Mouse (Mus musculus) midbrain, postnatal 0 days (tissue): ENCODE results near the gene Lpo. TPM values are rescaled to one million over a fixed set of nuclear protein-coding genes. Genes with fewer than 3 reads are reported as not detected.

Experiments
- ATAC-seq: fragments of 200-750 bp; cut with Nextera tagmentation; 2 replicates; pipeline ENCODE4 v1.8.0; 2017; ENCODE audit warnings: moderate number of reproducible peaks, mild to moderate bottlenecking, moderate TSS enrichment, moderate library complexity; ENCODE audit not compliant: low FRiP score
- DNase-seq: peaks from one replicate; pipeline ENCODE4 v3.0.0-alpha.2; 2015; ENCODE audit warnings: low spot score
- H3K27ac ChIP-seq: fragments of 300-500 bp; sonication (generic); 2 replicates; pipeline ENCODE4 v1.5.1; 2014; ENCODE audit warnings: low read depth, mild to moderate bottlenecking, low read length, mixed read lengths
- H3K27me3 ChIP-seq: fragments of 300-500 bp; sonication (generic); 2 replicates; pipeline ENCODE4 v1.6.1; 2014; ENCODE audit warnings: low read length, control low read depth, mixed read lengths; ENCODE audit not compliant: insufficient read depth
- H3K36me3 ChIP-seq: fragments of 300-500 bp; sonication (generic); 2 replicates; pipeline ENCODE4 v1.6.1; 2014; ENCODE audit warnings: low read length, control low read depth, mixed read lengths; ENCODE audit not compliant: insufficient read depth
- H3K4me1 ChIP-seq: fragments of 300-500 bp; sonication (generic); 2 replicates; pipeline ENCODE4 v1.6.1; 2014; ENCODE audit warnings: mild to moderate bottlenecking, control low read depth, antibody characterized with exemption, low read length, mixed read lengths; ENCODE audit not compliant: insufficient read depth
- H3K4me2 ChIP-seq: fragments of 300-500 bp; sonication (generic); 2 replicates; pipeline ENCODE4 v1.6.1; 2014; ENCODE audit warnings: low read depth, mild to moderate bottlenecking, low read length, mixed read lengths; ENCODE audit not compliant: poor library complexity, severe bottlenecking
- H3K4me3 ChIP-seq: fragments of 300-500 bp; sonication (generic); 2 replicates; pipeline ENCODE4 v1.5.1; 2014; ENCODE audit warnings: low read depth, mild to moderate bottlenecking, low read length, moderate library complexity
- H3K9ac ChIP-seq: fragments of 300-500 bp; sonication (generic); replicated peaks from 2 replicates; pipeline ENCODE4 v1.6.1; 2014; ENCODE audit warnings: mild to moderate bottlenecking, low read length, moderate library complexity, mixed read lengths; ENCODE audit not compliant: poor library complexity, severe bottlenecking
- H3K9me3 ChIP-seq: fragments of 300-500 bp; sonication (generic); 2 replicates; pipeline ENCODE4 v1.6.1; 2016; ENCODE audit warnings: low read length, control low read depth
- CTCF ChIP-seq: IDR thresholded peaks from 2 replicates; pipeline ENCODE4 v1.5.1; 2016; ENCODE audit warnings: antibody characterized with exemption, mild to moderate bottlenecking
- WGBS: fragments of 180-500 bp; shearing (Covaris S2); extraction: QIAGEN DNeasy Blood & Tissue Kit; methylation state at CpG from one replicate; pipeline ENCODE4 v1.1.7; 2014; 5-methylcytosine and 5-hydroxymethylcytosine counted together
- polyA plus RNA-seq: library from polyadenylated mRNA; unstranded; fragments of >200 nt; fragmentation: Nextera tagmentation; extraction: Ambion mirVana; gene quantifications from 2 replicates; pipeline ENCODE4 v1.2.1, GENCODE M21; 2015
- total RNA-seq: library from RNA; depleted of rRNA; stranded (reverse); fragments of >200 nt; gene quantifications from 2 replicates; pipeline ENCODE4 v1.2.3, GENCODE M21; 2014

Gene Lpo
- total and polyA plus RNA-seq, 2 experiments from 2014 or later = 2.5 to 3.8 TPM

DNA sequence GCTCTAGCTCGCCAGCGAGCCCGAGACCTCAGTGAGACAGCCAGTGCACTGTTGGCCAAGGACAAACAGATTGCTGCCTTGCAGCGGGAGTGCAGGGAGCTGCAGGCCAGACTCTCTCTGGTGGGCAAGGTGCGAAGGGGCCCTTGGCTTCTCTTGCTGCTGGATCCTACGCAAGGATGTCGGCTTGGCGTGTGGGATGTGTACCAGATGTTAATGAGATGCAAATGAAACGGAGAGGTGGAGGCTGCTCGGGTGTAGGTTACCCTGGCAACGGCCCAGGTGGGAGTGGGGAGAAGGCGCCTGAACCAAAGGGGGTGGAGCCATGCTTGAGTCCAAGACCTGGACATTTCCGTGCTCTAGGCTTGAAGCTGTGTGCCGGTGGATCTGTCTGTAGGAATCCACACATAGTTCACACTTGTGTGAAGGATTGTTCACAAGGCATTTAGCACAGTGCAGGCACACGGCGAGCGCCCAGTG is 64.5 kb downstream of the Lpo start:
- no peaks in the 10 kb centered on the region for H3K27me3 ChIP-seq
- no peak for TF ChIP-seq CTCF
- peak overlapping the region; percentile 67 for H3K27ac ChIP-seq
- H3K9ac ChIP-seq = peak overlapping the region; percentile 78
- peak overlapping the region; percentile 95 for H3K4me2 ChIP-seq
- ATAC-seq = peak; percentile 38
- WGBS = 0% methylated on average over 17 of the region's 17 CpGs
- peak; percentile 84 for DNase-seq
- H3K36me3 ChIP-seq = peaks cover 12% of the 10 kb centered on the region; the same call in 1 of the 2 replicates
- peak overlapping the region; percentile 79 for H3K4me3 ChIP-seq
- H3K9me3 ChIP-seq = no peaks in the 10 kb centered on the region
- H3K4me1 ChIP-seq = no peaks in the 10 kb centered on the region; the same call in 1 of the 2 replicates

DNA sequence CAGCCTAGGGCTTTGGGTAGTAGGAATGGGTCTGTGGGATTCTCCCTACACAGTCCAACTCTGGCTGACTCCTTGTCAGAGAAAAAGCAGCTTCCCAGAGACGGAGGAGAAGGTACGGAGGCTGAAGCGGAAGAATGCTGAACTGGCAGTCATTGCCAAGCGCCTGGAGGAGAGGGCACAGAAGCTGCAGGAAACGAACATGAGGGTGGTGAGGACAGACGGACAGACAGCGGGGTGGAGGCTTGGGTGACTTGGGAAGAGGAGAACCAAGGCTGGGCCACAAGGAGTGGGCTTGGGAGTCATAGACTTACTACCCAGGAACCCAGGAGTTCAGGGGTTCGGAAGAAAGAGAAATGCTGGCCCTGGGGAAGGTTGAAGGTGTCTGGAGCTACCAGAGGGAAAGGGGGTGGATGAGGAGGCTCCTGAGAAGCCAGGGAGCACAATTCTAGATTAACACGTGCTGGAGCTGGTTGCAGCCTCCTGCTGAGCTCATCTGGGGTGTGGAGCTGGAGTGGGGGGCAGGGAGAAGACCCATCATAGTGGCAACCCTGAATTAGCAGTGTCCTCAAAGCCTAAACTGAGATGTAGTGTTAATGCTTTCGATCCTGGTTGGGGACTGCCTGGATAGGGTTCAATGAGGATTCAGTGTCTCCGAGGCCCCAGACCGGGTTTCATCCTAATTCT is 65.2 kb downstream of the Lpo start:
- Histone ChIP-seq H3K4me3 (peak overlapping the region; percentile 79), H3K4me1 (no peaks in the 10 kb centered on the region; the same call in 1 of the 2 replicates), H3K9me3 (no peaks in the 10 kb centered on the region), H3K36me3 (peaks cover 12% of the 10 kb centered on the region; the same call in 1 of the 2 replicates), H3K27me3 (no peaks in the 10 kb centered on the region), H3K9ac (peak overlapping the region; percentile 78), H3K27ac (peak overlapping the region; percentile 67), H3K4me2 (peak overlapping the region; percentile 95)
- ATAC-seq = no peak
- WGBS = 32% methylated on average over 12 of the region's 12 CpGs
- DNase-seq = no peak
- TF ChIP-seq CTCF = no peak

DNA sequence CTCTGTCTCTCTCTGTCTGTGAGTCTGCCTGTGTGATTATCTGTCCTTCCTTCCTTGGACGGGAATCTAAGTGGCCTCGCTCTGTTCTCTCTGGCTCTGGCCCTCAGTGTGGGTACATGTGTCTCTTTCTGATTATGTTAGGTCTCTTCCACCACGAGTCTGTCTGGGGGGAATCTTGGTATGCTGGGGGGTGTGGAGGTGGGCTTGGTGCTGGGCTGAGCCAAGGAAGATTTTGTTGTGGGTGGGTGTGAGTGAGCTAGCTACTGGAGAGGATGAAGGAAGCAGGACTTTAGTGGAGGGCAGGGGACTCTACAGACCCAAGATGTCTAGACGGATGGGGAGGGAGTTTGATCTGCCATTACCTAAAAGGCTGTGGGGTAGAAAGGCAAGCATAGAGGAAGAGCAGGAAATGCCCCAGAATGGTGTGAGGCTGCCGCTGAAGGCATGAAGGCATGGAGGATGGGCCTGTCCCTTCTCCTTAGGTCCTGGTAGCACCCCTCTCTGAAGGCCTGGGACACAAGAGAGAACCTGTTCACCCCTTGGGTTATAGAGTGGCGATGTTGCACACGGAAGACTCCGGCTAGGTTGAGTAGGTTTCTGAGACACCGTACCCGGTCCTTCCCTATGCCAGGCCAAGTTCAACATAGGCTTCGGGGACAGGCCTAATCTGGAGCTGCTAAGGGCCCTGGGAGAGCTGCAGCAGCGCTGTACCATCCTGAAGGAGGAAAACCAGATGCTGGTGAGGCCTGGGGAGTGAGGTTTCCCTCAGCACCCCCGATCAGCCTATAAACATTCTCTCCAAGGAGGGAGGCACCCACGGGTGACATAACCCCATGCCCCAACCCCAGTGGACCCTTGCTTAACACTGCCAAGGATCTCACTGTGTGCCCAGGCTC is 66.0 kb downstream of the Lpo start:
- no peaks in the 10 kb centered on the region for H3K9me3 ChIP-seq
- no peaks in the 10 kb centered on the region for H3K27me3 ChIP-seq
- no peak for TF ChIP-seq CTCF
- H3K4me1 ChIP-seq = no peaks in the 10 kb centered on the region; the same call in 1 of the 2 replicates
- peak overlapping the region; percentile 78 for H3K9ac ChIP-seq
- no peak for DNase-seq
- peaks cover 6% of the 10 kb centered on the region; the same call in 1 of the 2 replicates for H3K36me3 ChIP-seq
- peak overlapping the region; percentile 95 for H3K4me2 ChIP-seq
- peak overlapping the region; percentile 67; the same call in 1 of the 2 replicates for H3K27ac ChIP-seq
- ATAC-seq = no peak
- peak overlapping the region; percentile 79 for H3K4me3 ChIP-seq
- whole genome bisulfite sequencing = 65% methylated on average over 14 of the region's 14 CpGs

DNA sequence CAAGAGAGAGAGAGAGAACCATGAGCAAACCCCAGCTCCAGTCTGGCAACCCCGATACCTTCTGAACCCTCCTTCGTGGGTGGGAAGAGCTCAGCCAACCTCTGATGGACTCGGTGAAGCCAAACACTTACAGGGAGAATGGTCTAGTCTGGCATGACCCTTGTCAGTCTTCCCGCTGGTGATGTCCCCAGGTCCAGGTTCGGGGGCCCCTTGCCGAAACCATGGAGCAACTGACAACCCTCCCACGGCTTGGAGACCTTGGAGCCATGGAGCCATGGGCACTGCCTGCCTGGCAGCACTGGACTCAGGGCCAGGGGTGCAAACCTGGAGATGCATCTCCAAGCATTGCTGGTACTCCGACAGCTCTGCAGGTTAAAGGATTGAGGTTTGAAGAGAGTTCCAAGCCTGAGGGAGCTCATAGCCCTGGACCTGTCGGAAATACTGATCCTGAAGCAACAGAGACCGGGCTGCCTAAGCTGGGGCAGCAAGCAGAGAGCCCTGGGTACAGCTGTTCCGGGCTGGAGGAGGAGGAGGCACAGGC is 66.8 kb downstream of the Lpo start:
- Histone ChIP-seq H3K27ac (peak overlapping the region; percentile 90; the same call in 1 of the 2 replicates), H3K36me3 (no peaks in the 10 kb centered on the region), H3K4me1 (no peaks in the 10 kb centered on the region; the same call in 1 of the 2 replicates), H3K4me2 (peak overlapping the region; percentile 95), H3K9ac (peak overlapping the region; percentile 78), H3K9me3 (no peaks in the 10 kb centered on the region), H3K27me3 (no peaks in the 10 kb centered on the region), H3K4me3 (peak overlapping the region; percentile 79)
- no peak for DNase-seq
- TF ChIP-seq CTCF = no peak
- no peak for ATAC-seq
- WGBS = 46% methylated on average over 11 of the region's 11 CpGs

DNA sequence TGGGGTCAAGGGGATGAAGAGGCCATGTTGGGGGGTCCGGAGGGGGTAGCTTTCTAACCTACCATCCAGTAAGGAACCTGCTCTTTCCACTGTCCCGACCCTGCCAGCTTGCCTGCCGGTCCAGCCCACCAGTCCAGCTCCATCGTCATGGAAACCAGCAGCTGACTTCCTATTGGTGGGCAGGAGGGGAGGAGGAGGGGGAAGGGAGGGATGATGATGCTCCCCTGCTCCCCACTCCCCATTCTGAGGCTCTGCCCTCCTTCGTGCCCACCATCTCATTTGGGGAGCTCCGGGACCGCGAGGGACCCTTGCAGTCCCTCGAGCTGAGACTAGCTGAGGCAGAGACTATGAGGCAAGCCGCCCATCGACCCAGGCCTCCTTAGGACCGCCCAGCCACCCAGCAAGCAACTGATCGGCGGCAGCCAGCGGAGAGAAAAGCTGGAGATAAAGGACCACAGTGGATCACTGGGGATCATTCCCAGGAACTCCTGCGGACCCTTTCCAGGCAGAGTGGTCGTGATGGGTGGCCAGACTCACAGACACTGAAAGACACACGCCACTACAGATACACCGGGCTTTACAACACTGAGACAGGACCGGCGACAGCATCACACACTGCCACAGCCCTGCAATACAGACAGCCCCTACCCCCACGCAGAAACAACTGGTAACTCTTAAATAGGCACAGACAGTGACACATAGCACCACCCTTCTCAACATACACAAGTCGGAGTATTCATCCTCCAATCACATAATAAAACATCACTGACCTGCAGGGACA is 67.6 kb downstream of the Lpo start, which contains the start of gene Tspoap1:
Gene Tspoap1 (plus strand): TSS at position 241 of the 781 bp plus-strand sequence.
- DNase-seq (peak; percentile 91), ATAC-seq (peak; percentile 80)
- no peaks in the 10 kb centered on the region for H3K9me3 ChIP-seq
- no peaks in the 10 kb centered on the region for H3K36me3 ChIP-seq
- peak within 1 kb of the TSS; percentile 90 for H3K27ac ChIP-seq
- TF ChIP-seq CTCF = no peak; the same call in 1 of the 2 replicates
- H3K9ac ChIP-seq = peak within 1 kb of the TSS; percentile 78
- no peaks in the 10 kb centered on the region; the same call in 1 of the 2 replicates for H3K4me1 ChIP-seq
- WGBS = 2% methylated on average over 23 of the region's 23 CpGs
- H3K4me3 ChIP-seq = peak within 1 kb of the TSS; percentile 79
- H3K27me3 ChIP-seq = no peaks in the 10 kb centered on the region
- H3K4me2 ChIP-seq = peak within 1 kb of the TSS; percentile 95
